Mouse (Mus musculus) G1E (cell line): ENCODE results near the gene Fbn1.

Source experiments
- CTCF ChIP-seq: IDR thresholded peaks from 2 replicates; pipeline ENCODE4 v1.5.1; 2012; ENCODE audit warnings: low read depth, low read length, inconsistent platforms, mixed read lengths
- GATA1 ChIP-seq: IDR thresholded peaks from 2 replicates; pipeline ENCODE4 v1.6.1; 2012; ENCODE audit warnings: borderline replicate concordance, low read length, inconsistent platforms, mixed read lengths

- TF ChIP-seq GATA1 (no peak), CTCF (no peak)
Measured at GRCm38 (mm10) chr2:125404509-125405105, 103.2 kb downstream of the Fbn1 start.
